Mouse (Mus musculus): ENCODE results near the gene Zscan12. TPM values are rescaled to one million over a fixed set of nuclear protein-coding genes. Genes with fewer than 3 reads are reported as not detected.

Gene Zscan12
- total RNA-seq (2021), result 1 to 10 TPM; 9.4 to 9.6 TPM
- 0.33 and 0.44 TPM in 2 replicates for polyA plus RNA-seq (2012; rRNA removed)
- long read RNA-seq, full-length matches to known transcripts, result 9 of 10 reads
- long read RNA-seq, partial matches to known transcripts, result 1 of 10 reads
- long read RNA-seq, other reads (novel, unspliced or antisense), result 0 of 10 reads

DNA sequence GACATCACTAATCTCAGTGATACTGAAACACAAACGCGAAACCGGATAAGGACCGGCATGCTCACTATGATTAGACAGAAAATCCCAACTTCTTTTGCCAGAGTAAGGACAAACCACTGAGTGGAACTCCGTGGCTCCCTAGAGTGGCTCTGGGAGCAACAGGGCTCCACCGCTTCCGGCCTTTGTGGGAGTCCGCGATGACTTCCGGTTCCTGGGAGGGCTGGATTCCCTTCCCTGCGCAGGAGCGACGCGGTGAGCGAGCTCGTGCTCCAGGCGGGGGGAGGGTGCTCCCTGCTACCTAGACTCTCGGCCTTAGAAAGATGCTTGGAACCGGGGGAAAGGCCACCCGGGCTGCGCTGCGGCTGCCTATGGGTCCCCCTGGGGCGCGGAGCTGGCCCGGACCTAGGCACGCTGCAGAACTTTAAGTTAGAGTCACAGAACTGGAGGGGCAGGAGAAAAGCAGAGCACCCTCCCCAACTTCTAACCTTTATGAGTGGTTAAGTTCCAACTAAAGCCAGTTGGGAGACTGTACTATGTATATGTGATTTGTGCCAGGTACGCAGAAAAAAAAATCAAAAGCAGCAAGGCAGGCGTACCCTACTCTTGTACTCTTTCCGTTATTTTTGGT is at the start of gene Zscan12:
TSS of gene Zscan12 (plus strand) at position 200 of the 628 bp plus-strand sequence.
- peak; percentile 95 for DNase-seq

DNA sequence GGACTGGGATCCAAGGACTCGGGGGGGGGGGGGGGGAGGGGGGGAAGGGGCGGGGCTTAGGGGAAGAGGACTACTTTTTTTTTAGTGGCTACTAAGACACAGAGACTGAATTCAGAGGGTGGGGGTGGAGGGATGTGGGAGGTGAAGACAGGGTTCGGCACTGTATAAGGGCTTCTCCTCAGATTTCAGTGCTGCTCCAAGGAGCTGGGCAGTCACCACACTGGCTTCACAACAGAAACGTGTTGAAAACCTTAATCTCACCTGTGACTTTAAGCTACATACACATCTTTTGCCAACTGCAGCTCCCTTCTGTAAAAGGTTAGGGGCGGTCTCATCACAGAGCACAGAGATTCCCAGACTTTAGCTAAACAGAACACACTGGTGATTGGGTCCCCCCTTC is 49.8 kb upstream of the Zscan12 start:
- no peak for DNase-seq

DNA sequence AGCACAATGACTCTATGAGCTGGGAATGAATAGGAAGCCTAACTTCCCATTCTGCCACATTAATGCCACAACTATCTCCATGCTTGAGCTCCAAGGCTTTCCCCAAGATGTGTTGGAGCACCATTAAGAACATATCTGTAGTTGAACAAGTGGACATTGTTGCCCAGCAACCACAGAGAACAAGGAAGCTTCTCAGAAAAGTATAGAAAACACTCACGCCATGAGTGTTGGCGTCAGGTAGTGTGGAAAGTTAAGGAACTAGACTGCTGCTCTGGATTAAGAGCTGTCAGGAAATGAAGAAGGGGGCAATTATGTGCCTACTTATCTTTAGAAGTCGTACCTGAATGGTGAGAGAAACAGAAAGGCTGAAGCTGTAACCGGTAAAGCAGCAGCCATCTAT is 48.7 kb upstream of the Zscan12 start:
- no peak for DNase-seq

DNA sequence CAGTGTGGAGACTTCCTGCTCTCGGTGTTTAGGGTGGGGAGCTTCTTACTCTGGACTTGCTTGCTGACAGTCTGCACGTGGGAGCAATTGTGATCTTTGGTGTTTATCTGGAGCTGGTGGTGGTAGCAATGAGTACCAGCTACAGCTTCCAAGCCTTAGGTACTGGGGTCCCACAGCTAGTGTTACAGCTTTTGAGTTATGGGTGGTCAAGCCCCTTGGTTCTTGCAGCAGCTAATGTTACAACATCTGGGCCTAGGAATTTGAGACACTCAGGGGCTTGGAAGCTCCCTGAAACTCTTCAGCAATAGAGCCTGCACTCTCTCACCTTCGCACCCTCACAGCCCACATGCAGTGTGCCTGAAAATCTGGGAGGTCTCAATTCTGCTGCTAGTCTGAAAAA is 42.4 kb upstream of the Zscan12 start:
- no peak for DNase-seq

DNA sequence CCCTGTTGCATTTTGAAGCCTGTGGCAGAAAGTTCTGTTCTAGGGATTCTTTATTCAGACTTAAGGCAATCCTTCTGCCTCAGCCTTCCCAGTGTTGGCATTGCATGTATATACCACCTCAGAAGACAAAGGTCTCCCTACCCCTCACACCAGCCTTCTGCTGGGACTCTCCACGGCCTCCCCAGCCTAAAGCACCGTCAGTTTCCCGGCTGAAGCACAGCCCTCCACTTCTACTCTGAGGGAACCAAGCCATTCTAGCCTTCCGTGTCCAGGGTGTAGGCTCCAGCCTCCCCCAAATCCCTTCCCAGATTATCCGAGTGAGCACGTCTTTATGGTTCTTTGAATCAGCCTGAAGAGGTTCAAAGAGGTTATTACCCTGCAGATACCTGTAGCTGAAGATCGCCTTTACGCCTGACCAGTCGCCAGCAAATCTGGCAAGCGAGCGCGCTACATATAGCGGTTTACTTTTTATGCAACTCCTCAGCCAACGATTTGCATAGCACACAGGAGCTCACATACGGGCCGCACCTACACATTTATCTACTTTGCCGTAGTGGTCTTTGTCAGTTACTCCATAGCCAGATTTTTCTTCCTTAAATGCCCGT is 40.6 kb upstream of the Zscan12 start:
- no peak for DNase-seq

DNA sequence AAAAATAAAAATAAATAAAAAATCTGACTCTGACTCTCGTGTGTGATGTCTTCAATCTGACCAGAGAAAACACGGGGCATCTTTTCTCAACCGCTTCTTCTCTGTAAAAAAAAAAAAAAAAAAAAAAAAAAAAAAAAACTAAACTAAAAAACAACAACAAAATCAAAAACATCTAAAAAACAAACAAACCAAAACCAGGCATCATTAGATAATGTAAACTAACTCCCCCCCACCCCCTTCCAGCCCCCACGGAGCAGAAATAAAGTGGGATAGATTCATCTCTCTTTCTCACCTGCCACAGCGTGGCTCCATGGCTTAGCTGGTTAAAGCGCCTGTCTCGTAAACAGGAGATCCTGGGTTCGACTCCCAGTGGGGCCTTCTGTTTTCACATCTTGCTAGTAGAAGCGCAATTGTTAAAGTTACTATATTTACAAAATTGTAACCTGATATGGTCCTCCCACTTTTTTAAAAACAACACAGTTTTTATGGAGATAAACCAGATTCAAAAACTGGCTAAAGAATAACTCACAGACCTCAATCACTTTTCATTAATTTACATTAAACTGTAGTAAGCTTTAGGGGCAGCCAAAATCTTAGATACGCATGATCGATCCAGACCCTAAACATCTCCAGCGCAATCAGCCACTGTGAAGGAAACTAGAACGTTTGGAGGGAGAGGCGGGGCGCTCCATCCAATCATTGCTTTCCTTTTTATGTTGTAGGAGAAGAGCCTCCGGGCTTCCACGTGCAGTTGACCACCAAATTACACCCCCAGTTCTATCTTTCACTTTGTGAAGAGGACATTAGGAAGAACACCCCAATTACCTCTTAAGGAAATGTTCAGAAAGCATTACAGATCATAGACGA is 39.9 kb upstream of the Zscan12 start:
- DNase-seq, result peak; percentile 21

DNA sequence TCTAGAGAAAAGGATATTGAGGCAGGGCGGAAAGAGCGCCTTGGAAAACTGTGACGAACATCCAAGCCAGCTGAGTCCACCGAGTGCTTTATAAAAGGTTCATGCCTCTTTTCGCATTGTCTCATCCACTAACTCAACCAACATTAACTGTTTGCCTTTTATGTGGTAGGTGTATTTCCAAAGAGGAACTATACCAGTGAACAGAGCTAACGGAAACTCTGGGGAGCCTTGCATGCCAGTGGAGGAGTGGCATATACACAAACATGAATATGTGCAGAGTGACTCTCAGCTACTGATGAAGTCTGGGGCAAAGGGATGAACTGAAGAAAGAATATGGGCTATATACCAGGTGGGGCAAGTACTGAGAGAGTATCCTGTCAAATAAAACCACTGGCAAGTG is 39.2 kb upstream of the Zscan12 start:
- DNase-seq, result no peak

DNA sequence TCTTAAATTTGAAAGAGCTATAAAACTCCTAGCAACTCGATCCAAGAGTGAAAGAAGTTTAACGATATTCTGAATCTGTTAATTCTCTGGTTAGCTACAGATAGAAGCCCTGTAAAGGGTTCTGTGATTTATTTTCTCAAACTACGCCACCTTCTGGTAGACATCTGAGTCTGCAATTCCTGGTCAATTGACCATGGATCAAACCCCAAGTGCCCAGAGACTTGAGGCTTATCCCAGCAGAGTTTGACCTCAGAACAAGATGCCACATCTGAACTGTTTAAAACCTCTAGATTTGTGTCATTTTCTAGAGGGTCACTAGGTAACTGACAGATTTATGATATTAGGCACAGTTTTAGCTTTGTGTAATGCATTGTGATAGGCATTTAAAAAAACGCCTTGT is 36.4 kb upstream of the Zscan12 start:
- peak; percentile 17 for DNase-seq

DNA sequence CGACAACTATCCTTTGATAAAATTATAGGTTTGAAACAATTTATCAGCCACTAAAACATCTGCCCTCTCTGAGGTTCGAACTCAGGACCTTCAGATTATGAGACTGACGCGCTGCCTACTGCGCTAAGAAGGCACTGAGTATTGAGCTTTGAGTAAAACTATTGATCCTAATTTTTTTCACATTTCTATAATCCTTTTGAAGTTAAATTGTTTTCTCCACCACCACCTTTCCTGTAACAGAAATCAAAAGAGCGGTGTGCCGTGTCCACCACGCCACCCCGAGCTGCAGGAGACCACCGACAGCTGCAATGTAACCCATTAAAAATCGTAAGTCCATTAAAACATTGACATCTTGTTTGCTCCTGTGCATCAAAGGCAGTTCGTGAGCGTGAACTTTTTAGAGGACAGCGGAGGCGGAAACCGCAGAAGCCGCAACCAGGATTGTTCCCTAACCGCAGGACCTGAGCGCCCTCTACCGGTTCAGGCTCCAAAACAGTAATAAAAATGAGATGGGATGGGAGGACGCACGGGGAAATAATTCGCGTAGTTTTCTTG is 35.9 kb upstream of the Zscan12 start:
- DNase-seq, result peak; percentile 87

DNA sequence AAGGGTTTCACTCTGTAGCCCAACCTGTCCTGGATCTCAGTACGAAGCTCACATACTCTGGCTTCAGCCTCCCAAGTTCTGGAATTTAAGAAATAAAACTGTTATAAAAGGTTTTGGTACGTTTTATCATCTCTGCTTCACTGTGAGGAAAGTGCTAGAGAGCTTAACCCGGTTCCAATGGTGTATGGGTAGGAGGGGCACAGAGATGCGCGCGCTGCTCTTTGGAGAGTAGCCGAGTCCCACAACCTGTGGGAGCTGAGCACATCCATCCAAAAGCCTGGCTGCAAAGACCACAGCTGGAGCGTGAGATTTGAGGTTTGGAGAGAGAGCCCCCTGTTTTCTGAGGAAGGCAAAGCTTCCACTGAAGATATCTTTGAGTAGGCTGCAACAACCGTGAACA is 35.2 kb upstream of the Zscan12 start:
- peak; percentile 3 for DNase-seq

DNA sequence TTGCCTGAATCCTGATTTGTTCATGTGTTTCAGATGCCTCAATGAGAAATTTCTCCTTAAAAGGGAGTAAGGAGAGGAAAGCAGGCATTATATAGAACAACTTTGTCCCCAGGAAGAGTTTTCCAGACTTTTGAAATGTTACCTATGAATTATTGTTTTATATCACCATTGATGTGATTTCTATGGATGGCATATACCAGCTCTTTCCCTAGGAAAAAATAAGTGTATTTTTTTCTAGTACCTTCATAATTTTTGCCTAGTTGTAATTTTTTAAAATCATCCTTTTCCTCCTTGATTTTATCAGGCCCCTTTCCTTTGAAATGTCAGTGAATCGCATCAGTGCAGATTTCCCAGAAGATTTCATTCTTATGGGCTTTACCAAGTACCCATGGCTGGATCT is 16.0 kb upstream of the Zscan12 start, which contains the start of gene Olfr1367:
TSS of gene Olfr1367 (plus strand) at position 301 of the 400 bp plus-strand sequence.
- no peak for DNase-seq

DNA sequence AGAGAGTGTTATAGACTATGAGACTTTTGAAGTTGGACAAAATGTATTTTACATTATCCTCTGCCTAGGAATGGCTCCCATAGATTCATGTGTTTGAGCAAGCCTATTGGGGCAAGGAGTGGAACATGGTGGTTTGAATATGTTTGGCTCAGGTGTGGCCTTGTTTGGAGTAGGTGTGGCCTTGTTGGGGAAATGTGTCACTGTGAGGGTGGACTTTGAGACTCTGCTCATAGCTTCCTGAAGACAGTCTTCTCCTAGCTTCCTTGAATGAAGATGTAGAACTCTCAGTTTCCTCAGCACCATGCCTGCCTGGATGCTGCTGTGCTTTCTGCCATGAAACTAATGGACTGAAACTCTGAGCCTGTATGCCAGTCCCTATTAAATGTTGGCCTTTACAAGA is 12.0 kb upstream of the Zscan12 start:
- no peak for DNase-seq

DNA sequence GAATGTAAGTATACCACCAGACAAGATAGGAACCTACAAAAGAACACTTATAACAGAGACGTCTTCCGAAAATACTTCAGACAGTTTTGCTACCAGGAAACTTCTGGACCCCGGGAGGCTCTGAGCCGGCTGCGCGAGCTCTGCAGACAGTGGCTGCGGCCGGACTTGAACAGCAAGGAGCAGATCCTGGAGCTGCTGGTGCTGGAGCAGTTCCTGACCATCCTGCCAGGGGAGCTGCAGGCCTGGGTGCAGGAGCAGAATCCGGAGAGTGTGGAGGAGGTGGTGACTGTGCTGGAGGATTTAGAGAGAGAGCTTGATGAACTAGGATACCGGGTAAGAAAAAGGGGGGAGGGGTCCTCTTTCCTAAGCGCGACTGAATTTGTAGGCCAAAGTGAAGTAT is 1.1 kb downstream of the Zscan12 start:
- peak; percentile 10 for DNase-seq

DNA sequence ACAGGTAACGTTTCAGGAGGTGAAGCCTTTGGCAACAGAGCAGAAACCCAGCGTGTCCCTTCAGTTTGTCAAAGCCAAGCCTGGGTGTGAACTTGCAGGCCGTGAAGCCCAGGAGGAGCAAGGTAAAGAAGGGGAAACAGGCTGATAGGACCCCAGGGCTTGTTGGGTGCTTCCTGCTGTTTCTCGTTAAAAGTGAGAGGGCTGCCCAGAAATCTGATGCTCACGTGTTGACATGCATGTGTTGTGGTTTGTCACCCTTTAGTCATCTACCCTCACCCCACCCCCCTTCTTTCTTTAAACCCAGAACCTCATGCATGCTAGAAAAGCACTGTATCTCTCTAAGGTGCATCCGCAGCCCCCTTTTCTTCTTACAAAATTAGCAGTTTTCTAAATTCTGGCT is 4.0 kb downstream of the Zscan12 start:
- DNase-seq, result no peak

DNA sequence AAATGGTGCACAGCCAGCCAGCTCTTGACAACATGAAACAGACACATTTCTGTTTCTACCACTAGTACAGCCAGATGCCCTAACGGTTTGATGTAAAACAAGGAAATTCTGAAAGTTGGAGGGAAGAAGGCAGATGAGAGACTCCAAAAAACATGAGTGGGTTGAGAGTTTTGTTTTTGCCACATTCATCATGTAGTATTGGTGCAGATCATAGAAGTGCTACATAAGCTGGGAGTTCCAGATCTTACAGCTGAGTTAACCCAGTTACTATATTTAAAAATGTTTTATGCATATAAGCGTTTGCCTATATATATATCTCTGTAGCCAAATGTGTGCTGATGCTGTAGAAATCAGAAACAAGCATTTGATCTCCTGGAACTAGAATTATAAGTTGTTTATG is 10.1 kb downstream of the Zscan12 start:
- DNase-seq, result no peak

DNA sequence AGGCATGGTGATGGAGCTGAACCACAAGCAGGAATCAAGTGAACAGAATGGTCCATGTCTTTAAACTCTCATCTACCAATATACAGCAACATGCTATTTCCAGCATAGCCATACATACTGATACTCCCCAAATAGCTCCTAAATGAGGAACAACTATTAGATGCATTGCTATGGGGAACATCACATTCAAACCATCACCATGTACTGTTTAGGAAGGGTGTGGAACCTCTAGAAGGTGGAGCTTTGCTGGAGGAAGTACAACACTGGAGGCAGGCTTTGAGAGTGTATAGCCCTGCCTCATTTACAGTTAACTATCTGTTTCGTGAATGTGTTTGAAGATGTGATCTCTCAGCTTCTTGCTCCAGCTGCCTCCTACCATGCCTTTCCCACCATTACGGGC is 15.2 kb downstream of the Zscan12 start:
- no peak for DNase-seq

DNA sequence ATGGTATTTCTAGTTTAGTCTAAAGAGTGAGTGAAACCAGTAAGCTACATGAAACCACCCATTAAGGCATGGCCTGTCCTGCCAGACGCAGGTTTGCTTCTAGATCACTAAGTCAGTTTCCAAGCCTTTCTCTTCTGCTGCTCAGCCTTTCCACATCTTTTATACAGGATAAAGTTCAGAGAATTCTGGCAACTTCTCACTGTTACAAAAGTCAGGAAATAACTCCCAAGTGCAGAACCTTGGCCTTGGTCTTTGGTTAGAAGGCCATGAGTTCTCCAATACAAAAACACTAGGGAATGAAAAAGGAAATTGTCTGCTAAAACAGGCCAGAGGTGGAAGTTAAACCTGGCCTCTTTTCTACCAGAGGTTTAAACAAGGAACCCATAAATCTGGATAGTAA is 32.6 kb downstream of the Zscan12 start:
- peak; percentile 37 for DNase-seq

DNA sequence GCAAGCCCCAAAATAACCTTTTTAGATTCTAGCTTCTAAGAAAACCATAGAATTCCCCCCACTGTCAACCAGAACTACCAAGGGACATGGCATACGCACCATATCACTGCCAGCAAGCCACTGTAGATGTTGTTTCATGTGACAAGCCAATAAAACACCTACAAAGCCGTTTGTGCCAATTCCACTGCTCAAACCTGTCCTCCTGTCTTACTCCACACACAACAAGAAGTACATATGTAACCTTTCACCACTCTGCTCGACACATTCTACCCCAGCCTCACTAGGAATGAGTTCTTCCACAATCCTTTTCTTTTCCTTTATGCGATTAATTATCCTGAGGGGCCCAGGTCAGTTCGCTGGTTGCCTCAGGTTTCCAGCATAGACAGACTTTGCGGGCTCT is 33.0 kb downstream of the Zscan12 start:
- no peak for DNase-seq

DNA sequence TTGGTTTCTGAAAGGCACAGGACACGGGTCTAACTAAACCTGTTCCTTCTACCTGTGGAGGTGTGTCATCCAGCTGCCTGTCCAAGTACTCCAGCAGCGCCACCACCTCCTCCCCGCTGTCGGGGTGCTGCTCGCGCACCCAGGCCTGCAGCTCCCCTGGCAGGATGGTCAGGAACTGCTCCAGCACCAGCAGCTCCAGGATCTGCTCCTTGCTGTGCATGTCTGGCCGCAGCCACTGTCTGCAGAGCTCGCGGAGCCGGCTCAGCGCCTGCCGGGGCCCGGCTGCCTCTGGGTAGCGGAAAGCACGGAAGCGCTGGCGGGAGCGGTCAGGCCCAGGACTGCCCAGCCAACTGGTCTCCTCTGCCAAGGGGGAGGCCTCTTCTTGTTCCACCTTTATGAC is 33.4 kb downstream of the Zscan12 start:
- peak; percentile 57 for DNase-seq

DNA sequence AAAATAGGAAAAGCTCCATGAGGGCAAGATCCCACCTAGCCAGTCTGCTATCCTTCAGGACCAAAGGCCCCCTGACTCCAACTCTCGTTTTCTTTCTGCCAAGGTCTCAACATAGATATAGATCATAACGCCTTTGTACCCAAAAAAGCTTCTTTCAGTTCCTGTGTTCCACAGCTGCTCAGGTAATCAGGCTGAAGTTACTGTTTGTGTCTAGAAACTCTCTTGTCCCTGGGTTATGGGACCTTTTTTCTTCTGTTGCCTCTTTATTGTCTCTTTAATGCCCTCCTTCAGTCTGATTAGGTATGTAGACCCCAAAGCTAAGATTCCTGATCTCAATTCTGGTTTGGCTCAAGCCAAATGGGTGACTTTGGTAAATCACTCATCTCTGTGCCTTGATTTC is 34.9 kb downstream of the Zscan12 start:
- DNase-seq, result no peak

DNA sequence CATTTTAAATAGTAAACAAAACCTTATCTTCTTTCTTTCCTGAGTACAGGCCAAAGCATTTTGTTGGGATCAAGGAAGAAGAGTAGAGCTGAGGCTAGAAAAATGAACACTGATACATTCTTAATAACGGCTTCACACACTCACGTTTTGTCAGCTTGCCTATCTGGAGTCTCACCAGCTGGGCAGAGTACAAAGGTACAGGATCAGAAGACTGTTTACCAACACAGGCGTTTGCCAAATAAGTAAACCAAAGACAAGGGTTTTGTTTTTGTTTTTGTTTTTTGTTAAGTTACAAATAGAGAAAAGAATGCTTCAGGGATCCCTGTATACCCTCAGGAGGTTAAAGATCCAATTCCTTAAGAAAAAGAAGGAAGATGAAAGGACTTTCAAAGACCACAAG is 38.5 kb downstream of the Zscan12 start:
- no peak for DNase-seq

DNA sequence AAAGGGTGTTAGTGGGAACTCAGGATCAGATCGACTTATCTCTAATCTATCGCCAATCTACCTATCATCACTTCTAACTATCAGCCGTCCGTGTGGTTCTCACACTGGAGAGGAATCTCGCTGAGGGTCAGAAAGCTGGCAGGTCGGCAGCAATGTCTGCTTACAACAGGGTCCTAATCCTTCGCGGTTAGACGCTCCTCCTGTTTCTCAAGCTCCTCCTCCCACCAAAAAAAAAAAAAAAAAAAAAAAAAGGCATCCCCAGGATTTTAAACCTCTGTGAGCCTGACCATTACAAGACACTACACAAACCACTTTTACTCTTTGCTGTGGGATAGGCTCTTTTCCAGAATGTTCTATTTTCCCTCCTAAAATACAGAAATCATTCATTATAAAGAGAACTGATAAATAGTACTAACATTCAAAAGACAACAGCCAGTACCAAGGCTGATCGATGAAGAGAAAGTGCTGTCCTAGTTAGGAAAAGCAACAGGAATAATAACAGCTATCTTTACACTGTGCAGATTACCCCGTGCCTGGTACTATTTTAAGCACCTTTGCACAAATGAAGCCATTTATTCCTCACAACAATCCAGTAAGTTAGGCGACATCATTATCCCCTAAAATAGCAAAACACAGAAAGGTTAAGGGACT is 39.1 kb downstream of the Zscan12 start:
- DNase-seq, result peak; percentile 28
